Mouse (Mus musculus) embryonic facial prominence, embryonic 13.5 days (tissue): ENCODE results near the gene Sbf1. TPM values are rescaled to one million over a fixed set of nuclear protein-coding genes. Genes with fewer than 3 reads are reported as not detected.
A peak's percentile ranks its signal among the peaks of the same experiment; 100 is the strongest.

Experiments
- ATAC-seq: fragments of 200-750 bp; cut with Nextera tagmentation; 2 replicates; pipeline ENCODE4 v1.8.0; 2017; ENCODE audit warnings: low read depth; ENCODE audit not compliant: insufficient number of reproducible peaks, insufficient read depth, low FRiP score, low TSS enrichment
- H3K27ac ChIP-seq: fragments of 300-500 bp; sonication (generic); 2 replicates; pipeline ENCODE4 v1.5.1; 2015; ENCODE audit warnings: moderate library complexity, mild to moderate bottlenecking, inconsistent platforms
- H3K27me3 ChIP-seq: fragments of 300-500 bp; sonication (generic); 2 replicates; pipeline ENCODE4 v1.6.1; 2015; ENCODE audit warnings: mild to moderate bottlenecking, inconsistent platforms
- H3K36me3 ChIP-seq: fragments of 300-500 bp; sonication (generic); 2 replicates; pipeline ENCODE4 v1.6.1; 2015; ENCODE audit warnings: mild to moderate bottlenecking, inconsistent platforms
- H3K4me1 ChIP-seq: fragments of 300-500 bp; sonication (generic); 2 replicates; pipeline ENCODE4 v1.6.1; 2015; ENCODE audit warnings: inconsistent platforms
- H3K4me2 ChIP-seq: fragments of 300-500 bp; sonication (generic); 2 replicates; pipeline ENCODE4 v1.6.1; 2015; ENCODE audit warnings: moderate library complexity, mild to moderate bottlenecking, inconsistent platforms
- H3K4me3 ChIP-seq: fragments of 300-500 bp; sonication (generic); 2 replicates; pipeline ENCODE4 v1.5.1; 2015; ENCODE audit warnings: mild to moderate bottlenecking, inconsistent platforms
- H3K9ac ChIP-seq: fragments of 300-500 bp; sonication (generic); 2 replicates; pipeline ENCODE4 v1.6.1; 2015; ENCODE audit warnings: mild to moderate bottlenecking, inconsistent platforms
- H3K9me3 ChIP-seq: fragments of 300-500 bp; sonication (generic); 2 replicates; pipeline ENCODE4 v1.6.1; 2016; ENCODE audit warnings: inconsistent platforms
- WGBS: fragments of 180-500 bp; shearing (Covaris S2); methylation state at CpG from one replicate; pipeline ENCODE4 v1.1.7; 2015; ENCODE audit warnings: mixed read lengths; 5-methylcytosine and 5-hydroxymethylcytosine counted together
- polyA plus RNA-seq: library from polyadenylated mRNA; unstranded; fragments of >200 nt; fragmentation: Nextera tagmentation; extraction: Ambion mirVana; gene quantifications from 2 replicates; pipeline ENCODE4 v1.2.1, GENCODE M21; 2015

The Sbf1 gene
- polyA plus RNA-seq, 1 experiment from 2014 or later: 57.4 TPM

DNA sequence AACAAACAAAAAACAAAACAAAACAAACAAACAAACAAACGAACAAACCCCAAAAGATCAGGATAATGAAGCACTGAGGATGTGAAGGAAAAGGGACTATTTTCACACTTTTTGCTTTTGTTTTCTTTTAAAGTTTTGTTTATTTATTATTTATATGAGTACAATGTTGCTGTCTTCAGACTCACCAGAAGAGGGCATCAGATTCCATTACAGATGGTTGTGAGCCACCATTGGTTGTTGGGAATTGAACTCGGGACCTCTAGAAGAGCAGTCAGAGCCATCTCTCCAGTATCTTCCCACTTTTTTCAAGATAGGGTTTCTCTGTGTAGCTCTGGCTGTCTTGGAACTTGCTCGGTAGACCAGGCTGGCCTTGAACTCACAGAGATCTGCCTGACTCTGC, 28.2 kb upstream of the Sbf1 start:
- Histone ChIP-seq H3K27ac (no peak overlapping the region), H3K4me2 (no peak overlapping the region), H3K27me3 (no peaks in the 10 kb centered on the region), H3K9ac (no peak overlapping the region), H3K36me3 (no peaks in the 10 kb centered on the region), H3K4me1 (no peaks in the 10 kb centered on the region), H3K4me3 (no peak overlapping the region), H3K9me3 (no peaks in the 10 kb centered on the region)
- no peak for ATAC-seq
- 83% methylated on average over 3 of the region's 3 CpGs for WGBS

- 50% methylated on average over 1 of the region's 1 CpGs for WGBS
- no peak overlapping the region for H3K4me2 ChIP-seq
- H3K4me3 ChIP-seq: no peak overlapping the region
- no peaks in the 10 kb centered on the region for H3K9me3 ChIP-seq
- H3K36me3 ChIP-seq: no peaks in the 10 kb centered on the region
- no peaks in the 10 kb centered on the region for H3K4me1 ChIP-seq
- no peaks in the 10 kb centered on the region for H3K27me3 ChIP-seq
- no peak overlapping the region for H3K27ac ChIP-seq
- ATAC-seq: no peak
- H3K9ac ChIP-seq: no peak overlapping the region
Observed at GRCm38 (mm10) chr15:89341678-89342077, 26.6 kb upstream of the Sbf1 start.

DNA sequence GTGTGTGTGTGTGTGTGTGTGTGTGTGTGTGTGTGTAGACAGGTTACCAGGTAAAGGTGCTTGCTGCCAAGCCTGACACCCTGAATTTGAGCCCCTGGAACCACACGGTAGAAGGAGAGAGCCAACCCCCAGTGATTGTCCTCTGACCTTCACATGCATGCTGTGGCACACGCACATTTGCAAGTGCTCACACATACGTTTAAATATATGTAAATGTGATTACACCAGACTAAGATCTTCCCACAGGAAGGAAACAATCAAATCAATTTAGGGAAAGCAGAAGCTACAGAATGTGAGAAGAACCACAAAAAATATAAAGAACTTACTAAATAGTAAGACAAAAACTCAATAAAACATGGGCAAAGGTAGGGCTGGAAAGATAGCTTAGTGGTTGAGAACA, 25.0 kb upstream of the Sbf1 start:
- Histone ChIP-seq H3K4me2 (no peak overlapping the region), H3K9me3 (no peaks in the 10 kb centered on the region), H3K9ac (no peak overlapping the region), H3K27me3 (no peaks in the 10 kb centered on the region), H3K4me1 (no peaks in the 10 kb centered on the region), H3K27ac (no peak overlapping the region), H3K4me3 (no peak overlapping the region), H3K36me3 (no peaks in the 10 kb centered on the region)
- 87% methylated on average over 3 of the region's 3 CpGs for WGBS
- no peak for ATAC-seq

GRCm38 (mm10) chr15:89339696-89340095, 24.6 kb upstream of the Sbf1 start:
- no peaks in the 10 kb centered on the region for H3K9me3 ChIP-seq
- H3K4me3 ChIP-seq: no peak overlapping the region
- H3K27ac ChIP-seq: no peak overlapping the region
- H3K36me3 ChIP-seq: no peaks in the 10 kb centered on the region
- H3K9ac ChIP-seq: no peak overlapping the region
- 83% methylated on average over 2 of the region's 2 CpGs for WGBS
- H3K27me3 ChIP-seq: no peaks in the 10 kb centered on the region
- H3K4me2 ChIP-seq: no peak overlapping the region
- no peaks in the 10 kb centered on the region for H3K4me1 ChIP-seq
- ATAC-seq: no peak

DNA sequence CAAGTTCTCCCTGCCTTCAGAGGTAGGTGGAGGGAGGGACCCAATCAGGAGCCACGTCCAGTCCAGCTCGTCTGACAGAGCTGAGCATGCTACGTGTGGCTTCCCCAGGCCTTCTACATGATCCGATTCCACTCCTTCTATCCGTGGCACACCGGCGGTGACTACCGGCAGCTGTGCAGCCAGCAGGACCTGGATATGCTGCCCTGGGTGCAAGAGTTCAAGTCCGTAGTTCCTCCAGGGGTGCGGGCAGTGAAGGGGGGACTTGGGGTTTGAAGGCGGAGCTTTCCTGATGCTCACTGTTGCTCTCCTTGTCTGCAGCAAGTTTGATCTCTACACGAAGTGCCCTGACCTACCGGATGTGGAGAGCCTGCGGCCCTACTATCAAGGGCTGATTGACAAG, 21.3 kb upstream of the Sbf1 start:
- 87% methylated on average over 14 of the region's 14 CpGs for WGBS
- no peak for ATAC-seq

DNA sequence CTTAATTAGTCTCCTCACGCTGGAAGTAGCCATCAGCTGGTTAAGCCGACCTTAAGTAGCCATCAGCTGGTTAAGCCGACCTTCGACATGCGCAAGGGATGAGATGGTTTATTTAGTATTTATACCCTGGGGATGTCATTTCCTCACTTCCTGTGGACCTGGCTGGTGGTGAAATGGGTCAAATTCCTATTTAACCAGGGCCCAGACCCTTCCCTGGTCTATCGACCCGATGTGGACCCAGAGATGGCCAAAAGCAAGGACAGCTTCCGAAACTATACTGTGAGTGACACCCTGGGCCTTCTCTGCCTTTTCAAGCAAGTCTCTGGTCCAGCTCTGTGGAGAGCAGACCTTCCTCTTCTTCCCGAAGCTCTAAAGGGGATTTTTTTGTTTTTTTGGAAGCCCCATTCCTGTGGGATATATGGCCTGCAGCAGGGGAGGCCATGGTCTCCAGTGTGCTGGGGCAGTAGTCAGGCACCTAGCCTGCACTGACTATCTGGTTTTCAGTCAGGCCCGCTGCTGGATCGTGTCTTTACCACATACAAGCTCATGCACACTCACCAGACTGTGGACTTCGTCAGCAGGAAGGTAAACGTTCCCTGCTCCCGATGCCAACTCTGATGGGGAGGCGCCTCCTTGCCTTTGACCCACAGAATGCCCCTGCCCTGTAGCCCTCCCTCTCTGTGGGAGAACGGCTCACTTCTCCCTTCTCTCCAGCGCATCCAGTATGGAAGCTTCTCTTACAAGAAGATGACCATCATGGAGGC, 19.8 kb upstream of the Sbf1 start:
- 79% methylated on average over 17 of the region's 17 CpGs for WGBS
- H3K9me3 ChIP-seq: no peaks in the 10 kb centered on the region
- no peaks in the 10 kb centered on the region for H3K4me1 ChIP-seq
- H3K4me3 ChIP-seq: no peak overlapping the region
- no peak for ATAC-seq
- H3K36me3 ChIP-seq: no peaks in the 10 kb centered on the region
- peak overlapping the region; percentile 32; the same call in 1 of the 2 replicates for H3K9ac ChIP-seq
- H3K27ac ChIP-seq: no peak overlapping the region
- no peak overlapping the region for H3K4me2 ChIP-seq
- no peaks in the 10 kb centered on the region for H3K27me3 ChIP-seq

More for the DNA sequence above, 21.3 kb upstream of the Sbf1 start:
- no peak overlapping the region for H3K4me2 ChIP-seq
- H3K9me3 ChIP-seq: no peaks in the 10 kb centered on the region
- H3K9ac ChIP-seq: no peak overlapping the region
- no peaks in the 10 kb centered on the region for H3K27me3 ChIP-seq
- no peaks in the 10 kb centered on the region for H3K4me1 ChIP-seq
- H3K4me3 ChIP-seq: no peak overlapping the region
- H3K36me3 ChIP-seq: no peaks in the 10 kb centered on the region
- H3K27ac ChIP-seq: no peak overlapping the region

- H3K27me3 ChIP-seq: no peaks in the 10 kb centered on the region
- H3K4me2 ChIP-seq: no peak within 1 kb of the TSS
- no peak for ATAC-seq
- no peak within 1 kb of the TSS for H3K4me3 ChIP-seq
- no peaks in the 10 kb centered on the region for H3K36me3 ChIP-seq
- no peaks in the 10 kb centered on the region for H3K9me3 ChIP-seq
- WGBS: 86% methylated on average over 7 of the region's 7 CpGs
- H3K4me1 ChIP-seq: no peaks in the 10 kb centered on the region
- peak within 1 kb of the TSS; percentile 32; the same call in 1 of the 2 replicates for H3K9ac ChIP-seq
- H3K27ac ChIP-seq: no peak within 1 kb of the TSS
Observed at GRCm38 (mm10) chr15:89334271-89334670, 19.2 kb upstream of the Sbf1 start, which contains the start of gene Miox. Gene Miox, plus strand, starts transcription at chr15:89334398.

DNA sequence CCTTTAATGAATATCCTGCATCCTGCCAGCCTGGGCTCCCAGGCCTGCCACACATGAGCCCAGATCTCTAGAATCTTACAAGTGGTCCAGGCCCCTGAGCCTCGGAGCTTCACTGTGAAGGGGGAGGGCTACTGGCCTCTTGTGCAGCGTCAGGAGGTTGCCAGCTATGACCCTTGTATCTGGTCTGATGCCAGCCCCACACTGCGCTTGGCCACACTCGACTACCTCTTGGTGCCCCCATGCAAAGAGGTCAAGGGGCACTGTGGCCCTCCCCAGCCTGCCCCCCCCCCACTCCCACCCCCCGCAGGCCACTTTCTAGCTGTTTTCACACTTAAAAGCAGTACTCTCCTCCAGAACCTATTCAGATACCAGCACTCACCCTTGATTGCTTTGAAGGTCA, 11.3 kb upstream of the Sbf1 start:
- Histone ChIP-seq H3K36me3 (no peaks in the 10 kb centered on the region), H3K4me1 (peaks cover 7% of the 10 kb centered on the region), H3K4me3 (no peak overlapping the region), H3K9ac (no peak overlapping the region), H3K4me2 (no peak overlapping the region), H3K9me3 (no peaks in the 10 kb centered on the region), H3K27ac (no peak overlapping the region), H3K27me3 (peaks cover 23% of the 10 kb centered on the region)
- WGBS: 62% methylated on average over 5 of the region's 5 CpGs
- no peak for ATAC-seq

GRCm38 (mm10) chr15:89323656-89324055, 8.5 kb upstream of the Sbf1 start:
- Histone ChIP-seq H3K4me3 (no peak overlapping the region), H3K4me1 (peaks cover 7% of the 10 kb centered on the region), H3K4me2 (no peak overlapping the region), H3K36me3 (no peaks in the 10 kb centered on the region), H3K27me3 (peaks cover 26% of the 10 kb centered on the region), H3K9me3 (no peaks in the 10 kb centered on the region), H3K9ac (no peak overlapping the region), H3K27ac (no peak overlapping the region)
- 81% methylated on average over 4 of the region's 4 CpGs for WGBS
- ATAC-seq: no peak

- Histone ChIP-seq H3K4me3 (peak within 1 kb of the TSS; percentile 23), H3K4me2 (peak within 1 kb of the TSS; percentile 55), H3K36me3 (no peaks in the 10 kb centered on the region), H3K9ac (peak within 1 kb of the TSS; percentile 2; the same call in 1 of the 2 replicates), H3K4me1 (peaks cover 7% of the 10 kb centered on the region), H3K27ac (no peak within 1 kb of the TSS), H3K9me3 (no peaks in the 10 kb centered on the region), H3K27me3 (peaks cover 26% of the 10 kb centered on the region)
- no peak for ATAC-seq
- 5% methylated on average over 26 of the region's 26 CpGs for WGBS
Observed at GRCm38 (mm10) chr15:89322670-89323522, 7.8 kb upstream of the Sbf1 start, which contains the start of gene Adm2. Gene Adm2, plus strand, starts transcription at chr15:89322720.

GRCm38 (mm10) chr15:89321264-89321663, 6.2 kb upstream of the Sbf1 start:
- Histone ChIP-seq H3K4me3 (no peak overlapping the region), H3K9ac (no peak overlapping the region), H3K36me3 (no peaks in the 10 kb centered on the region), H3K9me3 (no peaks in the 10 kb centered on the region), H3K27me3 (peaks cover 26% of the 10 kb centered on the region), H3K4me1 (peaks cover 7% of the 10 kb centered on the region), H3K4me2 (no peak overlapping the region), H3K27ac (no peak overlapping the region)
- WGBS: 82% methylated on average over 8 of the region's 8 CpGs
- ATAC-seq: no peak

DNA sequence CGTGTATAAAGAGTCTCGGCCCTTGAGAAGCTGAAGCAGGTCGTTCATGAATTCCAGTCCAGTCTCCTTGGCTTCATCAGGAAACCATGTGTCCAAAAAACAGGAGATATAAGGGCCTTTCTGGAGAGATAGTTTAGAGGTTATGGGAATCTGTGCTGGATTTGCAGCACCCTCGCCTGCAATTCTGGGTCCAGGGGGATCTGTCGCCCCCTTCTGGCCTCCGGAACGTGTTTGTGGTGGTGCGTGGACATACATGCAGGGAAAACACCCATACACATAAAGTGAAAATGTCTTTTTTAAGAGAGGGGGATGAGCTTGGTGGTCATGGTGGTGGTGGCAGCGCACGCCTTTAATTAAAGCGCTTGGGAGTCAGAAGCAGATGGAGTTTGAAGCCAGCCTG, 1.0 kb upstream of the Sbf1 start:
- Histone ChIP-seq H3K27ac (no peak overlapping the region), H3K36me3 (no peaks in the 10 kb centered on the region), H3K4me2 (no peak overlapping the region), H3K9ac (no peak overlapping the region), H3K4me3 (no peak overlapping the region), H3K4me1 (peaks cover 24% of the 10 kb centered on the region), H3K9me3 (no peaks in the 10 kb centered on the region), H3K27me3 (no peaks in the 10 kb centered on the region)
- no peak for ATAC-seq
- 65% methylated on average over 11 of the region's 11 CpGs for WGBS
